11 mouse cellular contexts compared by ENCODE assay signal in genomic region chr11:95843421-95843950, GRCm38 (mm10). TPM values are rescaled to one million over a fixed set of nuclear protein-coding genes. Genes with fewer than 3 reads are reported as not detected.
DNase-seq lines count a peak whose midpoint lies in the region; ATAC-seq and TF ChIP-seq lines count a peak whose summit lies in the region.
"Had no signal": no experiment of that assay in that cellular context is flagged by ENCODE, and none has a peak within 500 bp of the region (broad histone marks: within the 10 kb centered on the region; RNA-seq: fewer than 3 reads in every experiment).

No protein-coding gene starts in this region.

- TF ChIP-seq EP300 in heart, adult 2 months (IDR thresholded peaks at IDR 0.05; ENCODE audit: insufficient read depth, low read depth, low read length), result no peak

- H3K9me3 ChIP-seq in lung, embryonic 14.5 days (ENCODE audit: low read depth, low read length), result no peaks in the 10 kb centered on the region
- no peaks in the 10 kb centered on the region for H3K9me3 ChIP-seq in intestine, postnatal 0 days (ENCODE audit: control insufficient read depth)
- H3K9me3 ChIP-seq: limb, embryonic 15.5 days had no signal

- no peaks in the 10 kb centered on the region; the same call in 1 of the 2 replicates for H3K79me2 ChIP-seq in heart, adult 2 months (replicated peaks; ENCODE audit: control insufficient read depth, insufficient read depth, low read length)

- no peak for ATAC-seq in lung, embryonic 14.5 days (ENCODE audit: insufficient read depth)
- ATAC-seq in intestine, postnatal 0 days, result no peak

- peaks cover 12% of the 10 kb centered on the region for H3K4me1 ChIP-seq in heart, adult 2 months (ENCODE audit: control insufficient read depth, insufficient read depth, low read length)
- H3K4me1 ChIP-seq in lung, embryonic 14.5 days (ENCODE audit: insufficient read depth), result no peaks in the 10 kb centered on the region
- H3K4me1 ChIP-seq in intestine, postnatal 0 days (replicated peaks; ENCODE audit: control insufficient read depth, insufficient read depth, low read length), result no peaks in the 10 kb centered on the region

- H3K36me3 ChIP-seq in heart, adult 2 months (ENCODE audit: control insufficient read depth, insufficient read depth, low read length), result no peaks in the 10 kb centered on the region
- no peaks in the 10 kb centered on the region for H3K36me3 ChIP-seq in lung, embryonic 14.5 days (ENCODE audit: insufficient read depth)
- no peaks in the 10 kb centered on the region for H3K36me3 ChIP-seq in intestine, postnatal 0 days (ENCODE audit: control insufficient read depth, insufficient read depth)
- H3K36me3 ChIP-seq: limb, embryonic 15.5 days had no signal

- no peak for TF ChIP-seq POLR2A in heart, adult 2 months (IDR thresholded peaks at IDR 0.05; ENCODE audit: insufficient read depth, low read depth, low read length)

- peak overlapping the region; percentile 50; the same call in 1 of the 2 replicates for H3K4me2 ChIP-seq in lung, embryonic 14.5 days
- peak overlapping the region; percentile 3; the same call in 1 of the 2 replicates for H3K4me2 ChIP-seq in intestine, postnatal 0 days (replicated peaks; ENCODE audit: low read depth)
- H3K4me2 ChIP-seq: limb, embryonic 15.5 days had no signal

- peak overlapping the region; percentile 54 for H3K9ac ChIP-seq in heart, adult 2 months (ENCODE audit: low read depth, low read length)
- no peak overlapping the region for H3K9ac ChIP-seq in lung, embryonic 14.5 days
- H3K9ac ChIP-seq in intestine, postnatal 0 days (ENCODE audit: low read depth, low read length), result no peak overlapping the region
- H3K9ac ChIP-seq: limb, embryonic 15.5 days had no signal

- no peaks in the 10 kb centered on the region for H3K27me3 ChIP-seq in heart, adult 2 months (ENCODE audit: control insufficient read depth, insufficient read depth, low read length)
- no peaks in the 10 kb centered on the region for H3K27me3 ChIP-seq in lung, embryonic 14.5 days (ENCODE audit: insufficient read depth, low read length)
- no peaks in the 10 kb centered on the region for H3K27me3 ChIP-seq in intestine, postnatal 0 days (replicated peaks; ENCODE audit: control insufficient read depth, insufficient read depth, low read length)

- peak in 1 of 2 experiments; percentile 40 for DNase-seq in heart, adult 2 months
- no peak for DNase-seq in heart, adult 9 months (ENCODE audit: low spot score in 2 of 2)
- no peak for DNase-seq in lung, embryonic 14.5 days
- no peak for DNase-seq in lung, postnatal 14 days
- peak; percentile 69 for DNase-seq in retina, adult 2 months (ENCODE audit: low read depth, low spot score)
- DNase-seq in left cerebral cortex, postnatal 36 days (ENCODE audit: low spot score in 2 of 2), result no peak
- no peak for DNase-seq in layer of hippocampus, postnatal 25 days (ENCODE audit: extremely low spot score in 1 of 2, low spot score in 1 of 2)

- TF ChIP-seq CTCF in heart, adult 2 months (IDR thresholded peaks at IDR 0.05), result no peak
- TF ChIP-seq CTCF in lung, embryonic 14.5 days (IDR thresholded peaks at IDR 0.05; ENCODE audit: low read depth), result no peak
- TF ChIP-seq CTCF in intestine, postnatal 0 days (IDR thresholded peaks at IDR 0.05; ENCODE audit: low read depth), result no peak

- intact Hi-C loops in heart, adult 2 months (cut with DNase I), result no loop called here
- intact Hi-C loops in left cerebral cortex, postnatal 36 days (cut with DNase I), result no loop called here

- WGBS in heart, adult 2 months, result 48% methylated on average over 6 of the region's 6 CpGs
- WGBS in lung, embryonic 14.5 days, result 50% methylated on average over 6 of the region's 6 CpGs
- 50% methylated on average over 6 of the region's 6 CpGs for WGBS in intestine, postnatal 0 days

- peak overlapping the region; percentile 67 for H3K4me3 ChIP-seq in heart, adult 2 months
- no peak overlapping the region for H3K4me3 ChIP-seq in lung, embryonic 14.5 days (ENCODE audit: low read depth, low read length)
- 0 out of 2 replicates have a peak overlapping the region, but pooled peaks have one; percentile 1 for H3K4me3 ChIP-seq in intestine, postnatal 0 days (ENCODE audit: low read depth, low read length)
- H3K4me3 ChIP-seq: limb, embryonic 15.5 days; myocyte had no signal

- H3K27ac ChIP-seq in heart, adult 2 months, result peak overlapping the region; percentile 85
- no peak overlapping the region for H3K27ac ChIP-seq in lung, embryonic 14.5 days (ENCODE audit: low read depth)
- H3K27ac ChIP-seq in intestine, postnatal 0 days (ENCODE audit: low read depth, low read length), result no peak overlapping the region
- H3K27ac ChIP-seq: limb, embryonic 15.5 days had no signal

RNA-seq across cellular contexts. Expression of gene Abi3, which starts 1.2 kb away (rescaled TPM):
- total RNA-seq in heart, adult 2 months (2021), result 10 to 100 TPM in 1 of 2 experiments, 1 to 10 TPM in 1; 7.9 to 11.4 TPM
- polyA plus RNA-seq in heart, adult 2 months (2012; rRNA removed), result 16.3 and 23.2 TPM in 2 replicates
- 7.2 TPM in 2 replicates for polyA plus RNA-seq in lung, embryonic 14.5 days (2014; fragmentation: Nextera tagmentation; extraction: Ambion mirVana)
- polyA plus RNA-seq in intestine, postnatal 0 days (2015; fragmentation: Nextera tagmentation; extraction: Ambion mirVana), result 7.5 and 8.1 TPM in 2 replicates
- 1 to 10 TPM; 5.1 to 5.3 TPM for total RNA-seq in left cerebral cortex, postnatal 36 days (2021)
- total RNA-seq in layer of hippocampus, postnatal 25 days (2021), result 1 to 10 TPM; 5.4 to 8.1 TPM

RNA-seq across cellular contexts. Expression of gene Gngt2, which starts 6.5 kb away (rescaled TPM):
- total RNA-seq in heart, adult 2 months (2021), result 10 to 100 TPM; 19.0 to 24.4 TPM
- 10.2 and 12.4 TPM in 2 replicates for polyA plus RNA-seq in heart, adult 2 months (2012; rRNA removed)
- 13.4 and 14.8 TPM in 2 replicates for polyA plus RNA-seq in lung, embryonic 14.5 days (2014; fragmentation: Nextera tagmentation; extraction: Ambion mirVana)
- 19.9 and 23.2 TPM in 2 replicates for polyA plus RNA-seq in intestine, postnatal 0 days (2015; fragmentation: Nextera tagmentation; extraction: Ambion mirVana)
- total RNA-seq in left cerebral cortex, postnatal 36 days (2021), result 1 to 10 TPM; 3.1 to 3.9 TPM
- 1 to 10 TPM; 3.3 to 3.8 TPM for total RNA-seq in layer of hippocampus, postnatal 25 days (2021)

RNA-seq across cellular contexts. Expression of gene Phospho1, which starts 19.2 kb away (rescaled TPM):
- 100 to 1,000 TPM; 181 to 206 TPM for total RNA-seq in heart, adult 2 months (2021)
- 193 and 244 TPM in 2 replicates for polyA plus RNA-seq in heart, adult 2 months (2012; rRNA removed)
- 0.37 TPM in 1 of 2 replicates, not detected in the other for polyA plus RNA-seq in lung, embryonic 14.5 days (2014; fragmentation: Nextera tagmentation; extraction: Ambion mirVana)
- 2.6 and 2.9 TPM in 2 replicates for polyA plus RNA-seq in intestine, postnatal 0 days (2015; fragmentation: Nextera tagmentation; extraction: Ambion mirVana)
- total RNA-seq in left cerebral cortex, postnatal 36 days (2021), result 10 to 100 TPM; 70.8 to 84.6 TPM
- 10 to 100 TPM; 55.6 to 64.3 TPM for total RNA-seq in layer of hippocampus, postnatal 25 days (2021)
- polyA plus RNA-seq: forebrain, embryonic 11.5 days had no signal

Comparison
In these comparisons a context has a peak if more than half of its experiments do, and no peak if none do; other contexts are left out.
1. RNA of gene Gngt2, which starts 6.5 kb away (total RNA-seq): 19.0 to 24.4 TPM in heart, adult 2 months; 3.1 to 3.9 TPM in left cerebral cortex, postnatal 36 days and 3.3 to 3.8 TPM in layer of hippocampus, postnatal 25 days; every median in the first group is over 4 times any median in the second.